ENCODE assay signal across 8 mouse cellular contexts in genomic region chr11:69580091-69580514, GRCm38 (mm10). TPM values are rescaled to one million over a fixed set of nuclear protein-coding genes. Genes with fewer than 3 reads are reported as not detected.
DNase-seq lines count a peak whose midpoint lies in the region; ATAC-seq and TF ChIP-seq lines count a peak whose summit lies in the region.

Wrap53 (minus strand) TSS chr11:69580255.
Trp53 (plus strand) TSS chr11:69580359.

- under 1% methylated on average over 13 of the region's 13 CpGs for WGBS in kidney, embryonic 14.5 days
- under 1% methylated on average over 13 of the region's 13 CpGs for WGBS in limb, embryonic 15.5 days

- peaks cover 21% of the 10 kb centered on the region; the same call in 1 of the 2 replicates for H3K36me3 ChIP-seq in kidney, embryonic 14.5 days (ENCODE audit: control insufficient read depth, insufficient read depth, low read length)
- peaks cover 11% of the 10 kb centered on the region; the same call in 1 of the 2 replicates for H3K36me3 ChIP-seq in limb, embryonic 15.5 days

- peak within 1 kb of the TSS; percentile 90 for H3K9ac ChIP-seq in kidney, embryonic 14.5 days (ENCODE audit: low read depth, low read length)
- peak within 1 kb of the TSS; percentile 80 for H3K9ac ChIP-seq in limb, embryonic 15.5 days

- no peak for TF ChIP-seq CTCF in bone marrow macrophage, adult 2 months (IDR thresholded peaks at IDR 0.05; ENCODE audit: low read depth, low read length)
- TF ChIP-seq CTCF in embryonic fibroblast, embryonic 13.5 days (IDR thresholded peaks at IDR 0.05; ENCODE audit: borderline replicate concordance, insufficient read depth, low read length), result no peak

- peak within 1 kb of the TSS; percentile 93 for H3K4me2 ChIP-seq in kidney, embryonic 14.5 days (replicated peaks; ENCODE audit: low read depth, low read length)
- H3K4me2 ChIP-seq in limb, embryonic 15.5 days, result peak within 1 kb of the TSS; percentile 80

- peak; percentile 78; the same call in 1 of the 2 replicates for TF ChIP-seq POLR2A in bone marrow macrophage, adult 2 months (IDR thresholded peaks at IDR 0.05; ENCODE audit: borderline replicate concordance, low read depth, low read length)
- peak; percentile 92 for TF ChIP-seq POLR2A in embryonic fibroblast, embryonic 13.5 days (IDR thresholded peaks at IDR 0.05; ENCODE audit: low read depth, low read length)

- peak; percentile 87 for DNase-seq in A20 (ENCODE audit: low read depth, low spot score)
- DNase-seq in heart, adult 9 months (ENCODE audit: low spot score in 2 of 2), result peak; percentile 95 to 96
- DNase-seq in monocyte, adult 2 months (ENCODE audit: low read depth in 1 of 2, low spot score in 2 of 2), result peak; percentile 78 to 86
- peak; percentile 92 to 95 for DNase-seq in spleen, postnatal 36 days (ENCODE audit: low spot score in 2 of 2)

- H3K4me3 ChIP-seq in bone marrow macrophage, adult 2 months (ENCODE audit: insufficient read depth, low read length), result peak within 1 kb of the TSS; percentile 99
- H3K4me3 ChIP-seq in embryonic fibroblast, embryonic 13.5 days (ENCODE audit: insufficient read depth, low read length), result peak within 1 kb of the TSS; percentile 90
- peak within 1 kb of the TSS; percentile 83 for H3K4me3 ChIP-seq in kidney, embryonic 14.5 days (ENCODE audit: low read length)
- H3K4me3 ChIP-seq in limb, embryonic 15.5 days, result peak within 1 kb of the TSS; percentile 77

- no peaks in the 10 kb centered on the region for H3K27me3 ChIP-seq in kidney, embryonic 14.5 days (ENCODE audit: control insufficient read depth, insufficient read depth, low read length)
- H3K27me3 ChIP-seq in limb, embryonic 15.5 days, result no peaks in the 10 kb centered on the region

- H3K9me3 ChIP-seq in kidney, embryonic 14.5 days (ENCODE audit: control insufficient read depth, low read length), result no peaks in the 10 kb centered on the region
- H3K9me3 ChIP-seq in limb, embryonic 15.5 days, result no peaks in the 10 kb centered on the region

- peak; percentile 65 for ATAC-seq in kidney, embryonic 14.5 days (ENCODE audit: low FRiP score, low TSS enrichment)
- ATAC-seq in limb, embryonic 15.5 days (ENCODE audit: insufficient number of reproducible peaks, low FRiP score, low TSS enrichment, low read depth), result peak; percentile 58

- peak within 1 kb of the TSS; percentile 96 for H3K27ac ChIP-seq in bone marrow macrophage, adult 2 months (ENCODE audit: insufficient read depth, low read depth, low read length)
- peak within 1 kb of the TSS; percentile 93 for H3K27ac ChIP-seq in embryonic fibroblast, embryonic 13.5 days (ENCODE audit: insufficient read depth, low read length)
- peak within 1 kb of the TSS; percentile 97 for H3K27ac ChIP-seq in kidney, embryonic 14.5 days (ENCODE audit: low read depth, low read length)
- peak within 1 kb of the TSS; percentile 96 for H3K27ac ChIP-seq in limb, embryonic 15.5 days

- H3K4me1 ChIP-seq in bone marrow macrophage, adult 2 months (ENCODE audit: control insufficient read depth, insufficient read depth, low read length), result peaks cover 32% of the 10 kb centered on the region
- H3K4me1 ChIP-seq in embryonic fibroblast, embryonic 13.5 days (ENCODE audit: control insufficient read depth, insufficient read depth, low read length), result peaks cover 18% of the 10 kb centered on the region
- peaks cover 29% of the 10 kb centered on the region for H3K4me1 ChIP-seq in kidney, embryonic 14.5 days (ENCODE audit: control insufficient read depth, insufficient read depth, low read length)
- H3K4me1 ChIP-seq in limb, embryonic 15.5 days, result peaks cover 33% of the 10 kb centered on the region

RNA-seq across cellular contexts. Expression of gene Wrap53, which starts in this region (rescaled TPM):
- 8.2 and 8.8 TPM in 2 replicates for polyA plus RNA-seq in bone marrow macrophage, adult 2 months (2012; ENCODE audit: insufficient read depth, insufficient read length, missing spikeins)
- polyA plus RNA-seq in embryonic fibroblast, embryonic 13.5 days (2011; ENCODE audit: insufficient read length, low read depth, missing spikeins), result 7.9 and 10.2 TPM in 2 replicates
- 26.9 and 31.9 TPM in 2 replicates for polyA plus RNA-seq in kidney, embryonic 14.5 days (2014; fragmentation: Nextera tagmentation; extraction: Ambion mirVana)
- polyA plus RNA-seq in limb, embryonic 15.5 days (2015; fragmentation: Nextera tagmentation; extraction: Ambion mirVana), result 23.6 and 24.8 TPM in 2 replicates

RNA-seq across cellular contexts. Expression of gene Trp53, which starts in this region (rescaled TPM):
- polyA plus RNA-seq in bone marrow macrophage, adult 2 months (2012; ENCODE audit: insufficient read depth, insufficient read length, missing spikeins), result 76.1 and 79.7 TPM in 2 replicates
- 159 and 160 TPM in 2 replicates for polyA plus RNA-seq in embryonic fibroblast, embryonic 13.5 days (2011; ENCODE audit: insufficient read length, low read depth, missing spikeins)
- polyA plus RNA-seq in kidney, embryonic 14.5 days (2014; fragmentation: Nextera tagmentation; extraction: Ambion mirVana), result 214 and 219 TPM in 2 replicates
- 132 and 134 TPM in 2 replicates for polyA plus RNA-seq in limb, embryonic 15.5 days (2015; fragmentation: Nextera tagmentation; extraction: Ambion mirVana)

Comparison
In these comparisons a context has a peak if more than half of its experiments do, and no peak if none do; other contexts are left out.
1. Peak in every context shown above with its lines: DNase-seq, ATAC-seq, H3K4me3 ChIP-seq and H3K27ac ChIP-seq.